Comparison of ENCODE assay signal across 10 mouse cellular contexts in genomic region chr10:75743369-75743768, GRCm38 (mm10). TPM values are rescaled to one million over a fixed set of nuclear protein-coding genes. Genes with fewer than 3 reads are reported as not detected.
DNase-seq lines count a peak whose midpoint lies in the region.
"Had no signal": no experiment of that assay in that cellular context is flagged by ENCODE, and none has a peak within 500 bp of the region (broad histone marks: within the 10 kb centered on the region; RNA-seq: fewer than 3 reads in every experiment).

No protein-coding gene starts in this region.

- DNase-seq in cerebellum, adult 11 months, result peak; percentile 51
- DNase-seq in cerebellum, adult 8-10 months, result peak; percentile 58
- DNase-seq in frontal cortex, postnatal 25 days (ENCODE audit: low spot score in 2 of 2), result peak; percentile 46 to 60
- peak; percentile 73 to 85 for DNase-seq in left cerebral cortex, postnatal 14 days (ENCODE audit: low spot score in 2 of 2)
- DNase-seq in spleen, postnatal 10 days (ENCODE audit: low spot score in 2 of 2), result no peak
- no peak for DNase-seq in spleen, postnatal 4 days (ENCODE audit: low spot score in 2 of 2)
- no peak for DNase-seq in thymus, postnatal 10 days (ENCODE audit: low spot score in 2 of 2)

- intact Hi-C loops in left cerebral cortex, postnatal 14 days (cut with DNase I), result loop anchor here (5.0 kb wide), 1 partner anchor 209 kb away; the partner anchor contains the start of gene Gm5134

RNA-seq across cellular contexts. Expression of gene Cabin1, which starts 20.8 kb away (rescaled TPM):
- 10 to 100 TPM; 79.8 to 82.9 TPM for total RNA-seq in left cerebral cortex, postnatal 14 days (2021)

RNA-seq across cellular contexts. Expression of gene Ddt, which starts 29.8 kb away (rescaled TPM):
- 10 to 100 TPM; 32.8 to 40.5 TPM for total RNA-seq in left cerebral cortex, postnatal 14 days (2021)

RNA-seq across cellular contexts. Expression of gene Gm20441, which starts 37.4 kb away (rescaled TPM):
- not detected for total RNA-seq in left cerebral cortex, postnatal 14 days (2021)
- total RNA-seq: common myeloid progenitor, adult 5-6 weeks; gastrocnemius, adult 18-20 months; liver, adult 2 months had no signal

RNA-seq across cellular contexts. Expression of gene Gstt3, which starts 37.8 kb away (rescaled TPM):
- total RNA-seq in left cerebral cortex, postnatal 14 days (2021), result 1 to 10 TPM; 1.5 to 1.7 TPM

RNA-seq across cellular contexts. Expression of gene Gstt1, which starts 55.0 kb away (rescaled TPM):
- 1 to 10 TPM; 3.0 to 4.7 TPM for total RNA-seq in left cerebral cortex, postnatal 14 days (2021)

Comparison
In these comparisons a context has a peak if more than half of its experiments do, and no peak if none do; other contexts are left out.
1. DNase-seq: peak in cerebellum, adult 11 months (single experiment), cerebellum, adult 8-10 months (single experiment), frontal cortex, postnatal 25 days (2 of 2) and left cerebral cortex, postnatal 14 days (2 of 2); none in spleen, postnatal 10 days (0 of 2), spleen, postnatal 4 days (0 of 2) and thymus, postnatal 10 days (0 of 2).